Mouse (Mus musculus) limb, embryonic 13.5 days (tissue): ENCODE results near the gene Lix1l. TPM values are rescaled to one million over a fixed set of nuclear protein-coding genes. Genes with fewer than 3 reads are reported as not detected.

Experiments used
- ATAC-seq: fragments of 200-750 bp; cut with Nextera tagmentation; 2 replicates; pipeline ENCODE4 v1.8.0; 2017; ENCODE audit warnings: low read depth, moderate number of reproducible peaks, moderate TSS enrichment; ENCODE audit not compliant: low FRiP score
- H3K27ac ChIP-seq: fragments of 300-500 bp; sonication (generic); 2 replicates; pipeline ENCODE4 v1.5.1; 2015; ENCODE audit warnings: inconsistent platforms, mild to moderate bottlenecking, moderate library complexity
- H3K27me3 ChIP-seq: fragments of 300-500 bp; sonication (generic); 2 replicates; pipeline ENCODE4 v1.6.1; 2015; ENCODE audit warnings: mild to moderate bottlenecking, inconsistent platforms
- H3K36me3 ChIP-seq: fragments of 300-500 bp; sonication (generic); 2 replicates; pipeline ENCODE4 v1.6.1; 2015; ENCODE audit warnings: inconsistent platforms, mild to moderate bottlenecking, moderate library complexity
- H3K4me1 ChIP-seq: fragments of 300-500 bp; sonication (generic); 2 replicates; pipeline ENCODE4 v1.6.1; 2015; ENCODE audit warnings: inconsistent platforms
- H3K4me2 ChIP-seq: fragments of 300-500 bp; sonication (generic); replicated peaks from 2 replicates; pipeline ENCODE4 v1.6.1; 2015; ENCODE audit warnings: inconsistent platforms, mild to moderate bottlenecking, moderate library complexity
- H3K4me3 ChIP-seq: fragments of 300-500 bp; sonication (generic); 2 replicates; pipeline ENCODE4 v1.5.1; 2015; ENCODE audit warnings: moderate library complexity, mild to moderate bottlenecking, inconsistent platforms
- H3K9ac ChIP-seq: fragments of 300-500 bp; sonication (generic); 2 replicates; pipeline ENCODE4 v1.6.1; 2015; ENCODE audit warnings: mild to moderate bottlenecking, inconsistent platforms
- H3K9me3 ChIP-seq: fragments of 300-500 bp; sonication (generic); 2 replicates; pipeline ENCODE4 v1.6.1; 2016; ENCODE audit warnings: inconsistent platforms
- WGBS: fragments of 180-500 bp; shearing (Covaris S2); methylation state at CpG from one replicate; pipeline ENCODE4 v1.1.7; 2015; 5-methylcytosine and 5-hydroxymethylcytosine counted together
- polyA plus RNA-seq: library from polyadenylated mRNA; unstranded; fragments of >200 nt; fragmentation: Nextera tagmentation; extraction: Ambion mirVana; gene quantifications from 2 replicates; pipeline ENCODE4 v1.2.1, GENCODE M21; 2015

Lix1l gene
- polyA plus RNA-seq, 1 experiment from 2014 or later: 8.4 TPM

- Histone ChIP-seq H3K27me3 (no peaks in the 10 kb centered on the region), H3K4me2 (peak overlapping the region; percentile 86), H3K4me1 (peaks cover 59% of the 10 kb centered on the region), H3K4me3 (peak overlapping the region; percentile 62), H3K27ac (no peak overlapping the region), H3K9me3 (no peaks in the 10 kb centered on the region), H3K9ac (peak overlapping the region; percentile 91), H3K36me3 (peaks cover 26% of the 10 kb centered on the region)
- no peak for ATAC-seq
- 88% methylated on average over 12 of the region's 12 CpGs for WGBS
Observed at GRCm38 (mm10) chr3:96559398-96559910, 41.5 kb upstream of the Lix1l start.

- Histone ChIP-seq H3K4me2 (peak overlapping the region; percentile 86), H3K27me3 (no peaks in the 10 kb centered on the region), H3K9ac (peak overlapping the region; percentile 91), H3K27ac (no peak overlapping the region), H3K4me1 (peaks cover 58% of the 10 kb centered on the region), H3K36me3 (peaks cover 26% of the 10 kb centered on the region), H3K9me3 (no peaks in the 10 kb centered on the region), H3K4me3 (peak overlapping the region; percentile 62)
- 88% methylated on average over 23 of the region's 23 CpGs for WGBS
- no peak for ATAC-seq
Observed at GRCm38 (mm10) chr3:96559911-96560850, 40.8 kb upstream of the Lix1l start.

GRCm38 (mm10) chr3:96560881-96561668, 39.9 kb upstream of the Lix1l start:
- ATAC-seq: no peak
- Histone ChIP-seq H3K36me3 (peaks cover 26% of the 10 kb centered on the region), H3K27me3 (no peaks in the 10 kb centered on the region), H3K27ac (peak overlapping the region; percentile 22; the same call in 1 of the 2 replicates), H3K4me3 (peak overlapping the region; percentile 62), H3K4me2 (peak overlapping the region; percentile 86), H3K4me1 (peaks cover 49% of the 10 kb centered on the region), H3K9ac (no peak overlapping the region), H3K9me3 (no peaks in the 10 kb centered on the region)
- 74% methylated on average over 9 of the region's 9 CpGs for WGBS

GRCm38 (mm10) chr3:96561946-96562681, 38.8 kb upstream of the Lix1l start:
- Histone ChIP-seq H3K4me1 (peaks cover 40% of the 10 kb centered on the region), H3K27ac (peak overlapping the region; percentile 44; the same call in 1 of the 2 replicates), H3K9me3 (no peaks in the 10 kb centered on the region), H3K36me3 (peaks cover 26% of the 10 kb centered on the region), H3K4me3 (no peak overlapping the region), H3K27me3 (no peaks in the 10 kb centered on the region), H3K4me2 (0 out of 2 replicates have a peak overlapping the region, but pooled peaks have one; percentile 7), H3K9ac (no peak overlapping the region)
- WGBS: 59% methylated on average over 10 of the region's 10 CpGs
- no peak for ATAC-seq

GRCm38 (mm10) chr3:96563267-96563666, 37.7 kb upstream of the Lix1l start:
- Histone ChIP-seq H3K9me3 (no peaks in the 10 kb centered on the region), H3K27me3 (no peaks in the 10 kb centered on the region), H3K4me3 (no peak overlapping the region), H3K4me2 (no peak overlapping the region), H3K9ac (no peak overlapping the region), H3K27ac (no peak overlapping the region), H3K4me1 (peaks cover 39% of the 10 kb centered on the region), H3K36me3 (peaks cover 26% of the 10 kb centered on the region)
- ATAC-seq: no peak
- WGBS: 86% methylated on average over 8 of the region's 8 CpGs

GRCm38 (mm10) chr3:96563911-96564632, 36.9 kb upstream of the Lix1l start:
- Histone ChIP-seq H3K27ac (peak overlapping the region; percentile 33; the same call in 1 of the 2 replicates), H3K4me3 (no peak overlapping the region), H3K9me3 (no peaks in the 10 kb centered on the region), H3K9ac (peak overlapping the region; percentile 25; the same call in 1 of the 2 replicates), H3K27me3 (no peaks in the 10 kb centered on the region), H3K4me2 (peak overlapping the region; percentile 14; the same call in 1 of the 2 replicates), H3K36me3 (peaks cover 26% of the 10 kb centered on the region), H3K4me1 (peaks cover 37% of the 10 kb centered on the region)
- ATAC-seq: no peak
- 46% methylated on average over 10 of the region's 10 CpGs for WGBS

- 43% methylated on average over 7 of the region's 7 CpGs for WGBS
- H3K4me1 ChIP-seq: peaks cover 32% of the 10 kb centered on the region
- peak overlapping the region; percentile 14; the same call in 1 of the 2 replicates for H3K4me2 ChIP-seq
- H3K9ac ChIP-seq: peak overlapping the region; percentile 25; the same call in 1 of the 2 replicates
- peaks cover 22% of the 10 kb centered on the region for H3K36me3 ChIP-seq
- H3K9me3 ChIP-seq: no peaks in the 10 kb centered on the region
- H3K4me3 ChIP-seq: no peak overlapping the region
- ATAC-seq: no peak
- H3K27ac ChIP-seq: no peak overlapping the region
- H3K27me3 ChIP-seq: no peaks in the 10 kb centered on the region
Observed at GRCm38 (mm10) chr3:96564633-96565032, 36.3 kb upstream of the Lix1l start.

GRCm38 (mm10) chr3:96565105-96565504, 35.8 kb upstream of the Lix1l start:
- Histone ChIP-seq H3K4me2 (no peak overlapping the region), H3K27ac (no peak overlapping the region), H3K9ac (no peak overlapping the region; the same call in 1 of the 2 replicates), H3K36me3 (peaks cover 17% of the 10 kb centered on the region), H3K4me3 (no peak overlapping the region), H3K9me3 (no peaks in the 10 kb centered on the region), H3K27me3 (no peaks in the 10 kb centered on the region), H3K4me1 (peaks cover 27% of the 10 kb centered on the region)
- no peak for ATAC-seq
- 81% methylated on average over 3 of the region's 3 CpGs for WGBS

- WGBS: 77% methylated on average over 8 of the region's 8 CpGs
Observed at GRCm38 (mm10) chr3:96566661-96567450, 34.1 kb upstream of the Lix1l start.

GRCm38 (mm10) chr3:96568605-96569004, 32.3 kb upstream of the Lix1l start:
- no peaks in the 10 kb centered on the region for H3K27me3 ChIP-seq
- H3K36me3 ChIP-seq: no peaks in the 10 kb centered on the region
- no peak overlapping the region for H3K4me3 ChIP-seq
- H3K4me1 ChIP-seq: peaks cover 12% of the 10 kb centered on the region
- no peak overlapping the region for H3K9ac ChIP-seq
- no peak overlapping the region for H3K4me2 ChIP-seq
- H3K27ac ChIP-seq: peak overlapping the region; percentile 39; the same call in 1 of the 2 replicates
- H3K9me3 ChIP-seq: no peaks in the 10 kb centered on the region
- 86% methylated on average over 8 of the region's 8 CpGs for WGBS
- no peak for ATAC-seq

More at GRCm38 (mm10) chr3:96566661-96567450, 34.1 kb upstream of the Lix1l start:
- H3K4me1 ChIP-seq: peaks cover 12% of the 10 kb centered on the region
- ATAC-seq: no peak
- H3K27ac ChIP-seq: no peak overlapping the region
- no peaks in the 10 kb centered on the region for H3K9me3 ChIP-seq
- H3K9ac ChIP-seq: no peak overlapping the region
- H3K4me2 ChIP-seq: no peak overlapping the region
- H3K27me3 ChIP-seq: no peaks in the 10 kb centered on the region
- H3K36me3 ChIP-seq: peaks cover 1% of the 10 kb centered on the region; the same call in 1 of the 2 replicates
- no peak overlapping the region for H3K4me3 ChIP-seq
